9 mouse cellular contexts compared by ENCODE assay signal in the genomic region with DNA sequence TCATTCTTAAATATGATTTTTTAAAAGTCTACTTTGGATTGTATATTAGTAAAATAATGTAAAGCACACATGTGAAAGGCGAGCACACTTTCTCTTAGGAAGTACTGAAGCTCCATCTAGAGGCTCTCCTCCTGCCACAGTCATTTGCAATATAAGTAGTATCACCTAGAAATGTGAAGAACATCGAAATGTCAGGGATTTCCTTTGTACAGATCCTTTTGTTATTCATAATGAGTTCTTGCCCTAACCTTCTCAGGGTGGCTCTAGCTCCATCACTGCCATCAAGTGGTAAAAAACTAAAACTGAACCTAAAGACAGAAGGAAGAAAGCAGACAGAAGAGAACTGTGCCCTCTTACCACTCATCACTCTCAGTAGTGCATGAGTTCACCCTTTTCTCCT. TPM values are rescaled to one million over a fixed set of nuclear protein-coding genes. Genes with fewer than 3 reads are reported as not detected.
DNase-seq lines count a peak whose midpoint lies in the region; ATAC-seq and TF ChIP-seq lines count a peak whose summit lies in the region.
"Had no signal": no experiment of that assay in that cellular context is flagged by ENCODE, and none has a peak within 500 bp of the region (broad histone marks: within the 10 kb centered on the region; RNA-seq: fewer than 3 reads in every experiment).

No protein-coding gene starts in this region.

- H3K4me2 ChIP-seq in hindbrain, embryonic 15.5 days, result no peak overlapping the region
- no peak overlapping the region for H3K4me2 ChIP-seq in hindbrain, embryonic 12.5 days (replicated peaks)

- ATAC-seq in hindbrain, embryonic 15.5 days (ENCODE audit: low FRiP score, low read depth), result 0 out of 2 replicates have a peak, but pooled peaks have one; percentile 51
- ATAC-seq in hindbrain, embryonic 12.5 days (ENCODE audit: low FRiP score), result no peak
- peak; percentile 89 for ATAC-seq in inflammation-experienced regulatory T-cells, adult 6 months

- no peaks in the 10 kb centered on the region for H3K36me3 ChIP-seq in hindbrain, embryonic 15.5 days
- H3K36me3 ChIP-seq in hindbrain, embryonic 12.5 days, result no peaks in the 10 kb centered on the region

- no peak for TF ChIP-seq POLR2A in brain, embryonic 14.5 days (IDR thresholded peaks at IDR 0.05; ENCODE audit: borderline replicate concordance, extremely low read depth, insufficient read depth, insufficient read length, poor library complexity, severe bottlenecking)

- no peaks in the 10 kb centered on the region for H3K4me1 ChIP-seq in hindbrain, embryonic 15.5 days (replicated peaks)
- no peaks in the 10 kb centered on the region for H3K4me1 ChIP-seq in hindbrain, embryonic 12.5 days

- WGBS in hindbrain, embryonic 15.5 days, result 41% methylated on average over 2 of the region's 2 CpGs
- WGBS in hindbrain, embryonic 12.5 days, result 56% methylated on average over 2 of the region's 2 CpGs

- no peak overlapping the region for H3K4me3 ChIP-seq in hindbrain, embryonic 15.5 days
- H3K4me3 ChIP-seq in hindbrain, embryonic 12.5 days, result no peak overlapping the region
- H3K4me3 ChIP-seq: megakaryocyte, embryonic 14.5 days had no signal

- TF ChIP-seq CTCF in brain, embryonic 14.5 days (IDR thresholded peaks at IDR 0.05; ENCODE audit: borderline replicate concordance, extremely low read depth, insufficient read depth, insufficient read length), result 0 out of 2 replicates have a peak, but pooled peaks have one; percentile 12

- H3K27ac ChIP-seq in hindbrain, embryonic 15.5 days (replicated peaks), result no peak overlapping the region
- no peak overlapping the region for H3K27ac ChIP-seq in hindbrain, embryonic 12.5 days

- no peak overlapping the region for H3K9ac ChIP-seq in hindbrain, embryonic 15.5 days
- H3K9ac ChIP-seq in hindbrain, embryonic 12.5 days, result no peak overlapping the region

- H3K9me3 ChIP-seq in hindbrain, embryonic 15.5 days, result no peaks in the 10 kb centered on the region
- no peaks in the 10 kb centered on the region for H3K9me3 ChIP-seq in hindbrain, embryonic 12.5 days (replicated peaks)
- H3K9me3 ChIP-seq: megakaryocyte, embryonic 14.5 days had no signal

- no peaks in the 10 kb centered on the region for H3K27me3 ChIP-seq in hindbrain, embryonic 15.5 days
- no peaks in the 10 kb centered on the region for H3K27me3 ChIP-seq in hindbrain, embryonic 12.5 days
- H3K27me3 ChIP-seq: megakaryocyte, embryonic 14.5 days had no signal

- peak; percentile 61 for DNase-seq in CD4-positive, CD25-positive, alpha-beta regulatory T cell, adult 2 months (ENCODE audit: low read depth, low spot score)
- DNase-seq in brain, embryonic 14.5 days (ENCODE audit: low read depth), result peak; percentile 79
- no peak for DNase-seq in layer of hippocampus, postnatal 10 days (ENCODE audit: low spot score in 2 of 2)
- no peak for DNase-seq in kidney, postnatal 25 days
- DNase-seq in testis, postnatal 14 days (ENCODE audit: low spot score), result no peak

RNA-seq across cellular contexts. Expression of a gene that starts 49.2 kb away (rescaled TPM):
- polyA plus RNA-seq in hindbrain, embryonic 15.5 days (2015; fragmentation: Nextera tagmentation; extraction: Ambion mirVana), result 19.0 and 20.0 TPM in 2 replicates
- 35.5 and 35.7 TPM in 2 replicates for polyA plus RNA-seq in hindbrain, embryonic 12.5 days (2016; fragmentation: Nextera tagmentation; extraction: Ambion mirVana)
- 12.0 and 13.6 TPM in 2 replicates for polyA plus RNA-seq in brain, embryonic 14.5 days (2012; rRNA removed)
- 10 to 100 TPM; 23.5 to 38.2 (median 26.8) TPM for polyA plus RNA-seq in inflammation-experienced regulatory T-cells, adult 6 months (2017; shearing (Covaris generic))
- 10 to 100 TPM; 15.7 to 22.2 TPM for total RNA-seq in layer of hippocampus, postnatal 10 days (2021)

Comparison
In these comparisons a context has a peak if more than half of its experiments do, and no peak if none do; other contexts are left out.
1. DNase-seq: peak in CD4-positive, CD25-positive, alpha-beta regulatory T cell, adult 2 months (single experiment) and brain, embryonic 14.5 days (single experiment); none in layer of hippocampus, postnatal 10 days (0 of 2), kidney, postnatal 25 days (0 of 2) and testis, postnatal 14 days (single experiment).